ENCODE assay signal across 12 mouse cellular contexts in the genomic region with DNA sequence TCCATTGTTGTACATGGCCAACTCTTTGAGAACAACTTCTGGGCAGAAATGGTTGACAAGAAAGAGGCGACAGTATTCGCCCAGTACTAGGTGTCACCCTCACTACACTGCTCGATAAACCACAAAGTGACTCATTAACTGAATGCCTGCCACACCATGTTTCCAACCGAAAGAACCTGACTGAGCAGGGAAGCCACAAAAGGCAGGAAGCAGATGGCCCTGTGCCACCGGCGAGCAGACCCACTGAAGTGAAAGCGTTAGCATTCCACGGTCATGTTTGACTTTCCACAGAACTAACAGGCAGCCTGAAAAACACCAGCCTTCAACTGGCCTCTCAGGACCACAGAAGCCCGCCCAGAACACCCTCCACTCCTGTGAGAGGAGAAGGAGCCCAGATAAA. TPM values are rescaled to one million over a fixed set of nuclear protein-coding genes. Genes with fewer than 3 reads are reported as not detected.
DNase-seq lines count a peak whose midpoint lies in the region; ATAC-seq and TF ChIP-seq lines count a peak whose summit lies in the region.
"Had no signal": no experiment of that assay in that cellular context is flagged by ENCODE, and none has a peak within 500 bp of the region (broad histone marks: within the 10 kb centered on the region; RNA-seq: fewer than 3 reads in every experiment).

No protein-coding gene starts in this region.

- CTCF ChIA-PET in Patski (lab: Charles Lee): no interaction called here

- in situ Hi-C loops in Patski (cut with MboI; ENCODE audit: low pct_unique_long_range_greater_than_20kb): no loop called here

- no peak overlapping the region for H3K4me2 ChIP-seq in embryonic facial prominence, embryonic 15.5 days (replicated peaks)

- intact Hi-C loops in left cerebral cortex, postnatal 14 days (cut with DNase I): no loop called here

- no peak for DNase-seq in embryonic facial prominence, embryonic 10.5 days (ENCODE audit: low spot score)
- DNase-seq in Patski (ENCODE audit: low read depth, low spot score): no peak
- peak; percentile 76 for DNase-seq in kidney, postnatal 14 days
- no peak for DNase-seq in left cerebral cortex, postnatal 14 days (ENCODE audit: low spot score in 2 of 2)
- no peak for DNase-seq in adrenal gland, adult 18-20 months (ENCODE audit: low spot score in 2 of 2)
- DNase-seq in heart, adult 8-10 months (ENCODE audit: low spot score): no peak
- DNase-seq: adrenal gland, adult 8-10 months had no signal

- TF ChIP-seq CTCF in Patski (IDR thresholded peaks at IDR 0.05): no peak

- 80% methylated on average over 9 of the region's 9 CpGs for WGBS in embryonic facial prominence, embryonic 15.5 days
- WGBS in embryonic facial prominence, embryonic 10.5 days: 92% methylated on average over 9 of the region's 9 CpGs

- H3K4me1 ChIP-seq in embryonic facial prominence, embryonic 15.5 days: peaks cover 10% of the 10 kb centered on the region; the same call in 1 of the 2 replicates
- H3K4me1 ChIP-seq in embryonic facial prominence, embryonic 10.5 days: no peaks in the 10 kb centered on the region
- peaks cover 54% of the 10 kb centered on the region for H3K4me1 ChIP-seq in megakaryocyte, embryonic 14.5 days

- no peaks in the 10 kb centered on the region for H3K27me3 ChIP-seq in embryonic facial prominence, embryonic 15.5 days
- H3K27me3 ChIP-seq in embryonic facial prominence, embryonic 10.5 days (replicated peaks; ENCODE audit: low read depth, poor library complexity, severe bottlenecking): no peaks in the 10 kb centered on the region
- H3K27me3 ChIP-seq in Patski: no peaks in the 10 kb centered on the region
- no peaks in the 10 kb centered on the region for H3K27me3 ChIP-seq in megakaryocyte, embryonic 14.5 days (replicated peaks)

- H3K36me3 ChIP-seq in embryonic facial prominence, embryonic 15.5 days: peaks cover 92% of the 10 kb centered on the region
- H3K36me3 ChIP-seq in embryonic facial prominence, embryonic 10.5 days (replicated peaks): peaks cover 100% of the 10 kb centered on the region
- H3K36me3 ChIP-seq in megakaryocyte, embryonic 14.5 days (replicated peaks; ENCODE audit: low read length): peaks cover 93% of the 10 kb centered on the region

- no peak overlapping the region for H3K4me3 ChIP-seq in embryonic facial prominence, embryonic 15.5 days (replicated peaks)
- H3K4me3 ChIP-seq in embryonic facial prominence, embryonic 10.5 days: no peak overlapping the region
- H3K4me3 ChIP-seq in megakaryocyte, embryonic 14.5 days (replicated peaks): peak overlapping the region; percentile 86

- POLR2A ChIA-PET in Patski (lab: Charles Lee): interaction anchor here (0.6 kb wide), 1 partner anchor 323 kb away, joined by 5 read pairs; no protein-coding TSS in a partner anchor

- H3K9ac ChIP-seq in embryonic facial prominence, embryonic 15.5 days: no peak overlapping the region

- no peak for ATAC-seq in embryonic facial prominence, embryonic 15.5 days (ENCODE audit: insufficient number of reproducible peaks, low FRiP score, low TSS enrichment, low read depth)
- ATAC-seq in Patski: peak; percentile 28
- ATAC-seq: hindbrain, postnatal 0 days had no signal

- H3K9me3 ChIP-seq in embryonic facial prominence, embryonic 15.5 days (replicated peaks): no peaks in the 10 kb centered on the region
- no peaks in the 10 kb centered on the region for H3K9me3 ChIP-seq in embryonic facial prominence, embryonic 10.5 days
- no peaks in the 10 kb centered on the region for H3K9me3 ChIP-seq in megakaryocyte, embryonic 14.5 days

- peak overlapping the region; percentile 78; the same call in 1 of the 2 replicates for H3K27ac ChIP-seq in embryonic facial prominence, embryonic 15.5 days (replicated peaks)
- H3K27ac ChIP-seq in embryonic facial prominence, embryonic 10.5 days (replicated peaks): no peak overlapping the region
- H3K27ac ChIP-seq: hindbrain, postnatal 0 days had no signal

RNA-seq across cellular contexts. Expression of gene Evpl, which starts 16.8 kb away (rescaled TPM):
- polyA plus RNA-seq in embryonic facial prominence, embryonic 15.5 days (2015; fragmentation: Nextera tagmentation; extraction: Ambion mirVana): 28.1 and 28.5 TPM in 2 replicates
- 1.0 and 1.3 TPM in 2 replicates for polyA plus RNA-seq in embryonic facial prominence, embryonic 10.5 days (2016; fragmentation: Nextera tagmentation; extraction: Ambion mirVana)
- polyA plus RNA-seq in Patski (2021): 0.05 TPM
- 0.34 TPM in 1 of 2 replicates, not detected in the other for polyA plus RNA-seq in megakaryocyte, embryonic 14.5 days (2012; ENCODE audit: insufficient read depth, low replicate concordance)
- under 1 TPM; 0.68 to 0.97 TPM for total RNA-seq in left cerebral cortex, postnatal 14 days (2021)
- 1 to 10 TPM in 1 of 2 experiments, under 1 TPM in 1; 0.56 to 1.0 TPM for total RNA-seq in adrenal gland, adult 18-20 months (2021)
- under 1 TPM; 0.49 to 0.94 (median 0.56) TPM for total RNA-seq in heart, adult 8-10 months (2022)

RNA-seq across cellular contexts. Expression of gene Srp68, which starts 19.4 kb away (rescaled TPM):
- 101 and 103 TPM in 2 replicates for polyA plus RNA-seq in embryonic facial prominence, embryonic 15.5 days (2015; fragmentation: Nextera tagmentation; extraction: Ambion mirVana)
- 104 TPM in 2 replicates for polyA plus RNA-seq in embryonic facial prominence, embryonic 10.5 days (2016; fragmentation: Nextera tagmentation; extraction: Ambion mirVana)
- 90.1 TPM for polyA plus RNA-seq in Patski (2021)
- 4.7 and 34.1 TPM in 2 replicates for polyA plus RNA-seq in megakaryocyte, embryonic 14.5 days (2012; ENCODE audit: insufficient read depth, low replicate concordance)
- 10 to 100 TPM; 52.0 to 56.4 TPM for total RNA-seq in left cerebral cortex, postnatal 14 days (2021)
- 10 to 100 TPM; 72.8 to 75.2 TPM for total RNA-seq in adrenal gland, adult 18-20 months (2021)
- 10 to 100 TPM; 61.3 to 72.1 (median 66.2) TPM for total RNA-seq in heart, adult 8-10 months (2022)

RNA-seq across cellular contexts. Expression of gene Galr2, which starts 26.1 kb away (rescaled TPM):
- polyA plus RNA-seq in embryonic facial prominence, embryonic 15.5 days (2015; fragmentation: Nextera tagmentation; extraction: Ambion mirVana): 0.27 and 0.47 TPM in 2 replicates
- 0.25 and 0.39 TPM in 2 replicates for polyA plus RNA-seq in embryonic facial prominence, embryonic 10.5 days (2016; fragmentation: Nextera tagmentation; extraction: Ambion mirVana)
- polyA plus RNA-seq in Patski (2021): 2.2 TPM
- not detected in 2 replicates for polyA plus RNA-seq in megakaryocyte, embryonic 14.5 days (2012; ENCODE audit: insufficient read depth, low replicate concordance)
- under 1 TPM in 1 of 2 experiments, not detected in 1; 0.18 TPM for total RNA-seq in left cerebral cortex, postnatal 14 days (2021)
- under 1 TPM; 0.20 to 0.29 TPM for total RNA-seq in adrenal gland, adult 18-20 months (2021)
- not detected for total RNA-seq in heart, adult 8-10 months (2022)
- total RNA-seq: hindbrain, postnatal 0 days had no signal
- polyA plus RNA-seq: cortical plate, adult 2 months; frontal cortex, adult 2 months had no signal

RNA-seq across cellular contexts. Expression of gene Exoc7, which starts 52.4 kb away (rescaled TPM):
- 67.5 and 68.8 TPM in 2 replicates for polyA plus RNA-seq in embryonic facial prominence, embryonic 15.5 days (2015; fragmentation: Nextera tagmentation; extraction: Ambion mirVana)
- 55.4 and 59.7 TPM in 2 replicates for polyA plus RNA-seq in embryonic facial prominence, embryonic 10.5 days (2016; fragmentation: Nextera tagmentation; extraction: Ambion mirVana)
- 63.6 TPM for polyA plus RNA-seq in Patski (2021)
- polyA plus RNA-seq in megakaryocyte, embryonic 14.5 days (2012; ENCODE audit: insufficient read depth, low replicate concordance): 2.7 and 6.7 TPM in 2 replicates
- 100 to 1,000 TPM in 1 of 2 experiments, 10 to 100 TPM in 1; 92.7 to 115 TPM for total RNA-seq in left cerebral cortex, postnatal 14 days (2021)
- 10 to 100 TPM; 53.4 to 54.2 TPM for total RNA-seq in adrenal gland, adult 18-20 months (2021)
- total RNA-seq in heart, adult 8-10 months (2022): 10 to 100 TPM; 49.0 to 65.8 (median 54.2) TPM

RNA-seq across cellular contexts. Expression of gene Acox1, which starts 55.8 kb away (rescaled TPM):
- polyA plus RNA-seq in embryonic facial prominence, embryonic 15.5 days (2015; fragmentation: Nextera tagmentation; extraction: Ambion mirVana): 29.1 and 31.1 TPM in 2 replicates
- polyA plus RNA-seq in embryonic facial prominence, embryonic 10.5 days (2016; fragmentation: Nextera tagmentation; extraction: Ambion mirVana): 17.7 and 18.8 TPM in 2 replicates
- 67.1 TPM for polyA plus RNA-seq in Patski (2021)
- polyA plus RNA-seq in megakaryocyte, embryonic 14.5 days (2012; ENCODE audit: insufficient read depth, low replicate concordance): 1.7 and 3.3 TPM in 2 replicates
- 100 to 1,000 TPM; 120 to 121 TPM for total RNA-seq in left cerebral cortex, postnatal 14 days (2021)
- 100 to 1,000 TPM; 208 to 244 TPM for total RNA-seq in adrenal gland, adult 18-20 months (2021)
- total RNA-seq in heart, adult 8-10 months (2022): 100 to 1,000 TPM; 199 to 220 (median 213) TPM

Comparison
In these comparisons a context has a peak if more than half of its experiments do, and no peak if none do; other contexts are left out.
1. RNA of gene Evpl, which starts 16.8 kb away (polyA plus RNA-seq): 28.1 to 28.5 TPM in embryonic facial prominence, embryonic 15.5 days; 1.0 to 1.3 TPM in embryonic facial prominence, embryonic 10.5 days, 0.34 TPM in megakaryocyte, embryonic 14.5 days and 0.05 TPM in Patski (single experiment); every median in the first group is over 10 times any median in the second.